Mouse (Mus musculus): Measurements from ENCODE around the gene Ngdn. TPM values are rescaled to one million over a fixed set of nuclear protein-coding genes. Genes with fewer than 3 reads are reported as not detected.

Ngdn gene
- polyA plus RNA-seq, 1 experiment from 2014 or later: 70.1 TPM

- peaks cover 26% of the 10 kb centered on the region; the same call in 1 of the 2 replicates for H3K36me3 ChIP-seq (ENCODE audit: control insufficient read depth, insufficient read depth, low read length)
- ATAC-seq (ENCODE audit: low read depth) (peak; percentile 69), DNase-seq (ENCODE audit: low spot score) (peak; percentile 81)
- 2% methylated on average over 27 of the region's 27 CpGs for WGBS
- H3K9me3 ChIP-seq (ENCODE audit: control insufficient read depth, low read length): no peaks in the 10 kb centered on the region
- H3K4me2 ChIP-seq (ENCODE audit: low read depth, low read length): peak overlapping the region; percentile 78
- H3K4me1 ChIP-seq (ENCODE audit: control insufficient read depth, insufficient read depth, low read length): no peaks in the 10 kb centered on the region
- H3K9ac ChIP-seq (ENCODE audit: low read depth, low read length): peak overlapping the region; percentile 80
- no peaks in the 10 kb centered on the region for H3K27me3 ChIP-seq (replicated peaks; ENCODE audit: control insufficient read depth, insufficient read depth, low read length)
- peak overlapping the region; percentile 96 for H3K27ac ChIP-seq (replicated peaks; ENCODE audit: low read depth, low read length)
- H3K4me3 ChIP-seq (ENCODE audit: low read depth, low read length): peak overlapping the region; percentile 54
Measured at GRCm38 (mm10) chr14:55014591-55014990, 663 bp upstream of the Ngdn start.

GRCm38 (mm10) chr14:55015767-55016111, 485 bp downstream of the Ngdn start:
- peak overlapping the region; percentile 50; the same call in 1 of the 2 replicates for H3K27ac ChIP-seq (replicated peaks; ENCODE audit: low read depth, low read length)
- H3K36me3 ChIP-seq (ENCODE audit: control insufficient read depth, insufficient read depth, low read length): peaks cover 37% of the 10 kb centered on the region
- ATAC-seq (ENCODE audit: low read depth): 0 out of 2 replicates have a peak, but pooled peaks have one; percentile 7
- H3K4me2 ChIP-seq (ENCODE audit: low read depth, low read length): peak overlapping the region; percentile 69
- no peaks in the 10 kb centered on the region for H3K27me3 ChIP-seq (replicated peaks; ENCODE audit: control insufficient read depth, insufficient read depth, low read length)
- H3K9ac ChIP-seq (ENCODE audit: low read depth, low read length): peak overlapping the region; percentile 71
- DNase-seq (ENCODE audit: low spot score): no peak
- WGBS: under 1% methylated on average over 17 of the region's 17 CpGs
- H3K4me3 ChIP-seq (ENCODE audit: low read depth, low read length): peak overlapping the region; percentile 58
- no peaks in the 10 kb centered on the region for H3K4me1 ChIP-seq (ENCODE audit: control insufficient read depth, insufficient read depth, low read length)
- H3K9me3 ChIP-seq (ENCODE audit: control insufficient read depth, low read length): no peaks in the 10 kb centered on the region

GRCm38 (mm10) chr14:55016876-55017275, 1.6 kb downstream of the Ngdn start:
- DNase-seq (ENCODE audit: low spot score) (no peak), ATAC-seq (ENCODE audit: low read depth) (no peak)
- Histone ChIP-seq H3K36me3 (ENCODE audit: control insufficient read depth, insufficient read depth, low read length) (peaks cover 48% of the 10 kb centered on the region), H3K9ac (ENCODE audit: low read depth, low read length) (no peak overlapping the region), H3K9me3 (ENCODE audit: control insufficient read depth, low read length) (no peaks in the 10 kb centered on the region), H3K4me3 (ENCODE audit: low read depth, low read length) (no peak overlapping the region), H3K27ac (replicated peaks; ENCODE audit: low read depth, low read length) (no peak overlapping the region), H3K4me2 (ENCODE audit: low read depth, low read length) (no peak overlapping the region), H3K27me3 (replicated peaks; ENCODE audit: control insufficient read depth, insufficient read depth, low read length) (no peaks in the 10 kb centered on the region), H3K4me1 (ENCODE audit: control insufficient read depth, insufficient read depth, low read length) (no peaks in the 10 kb centered on the region)
- 92% methylated on average over 16 of the region's 16 CpGs for WGBS

GRCm38 (mm10) chr14:55020394-55020793, 5.1 kb downstream of the Ngdn start:
- Histone ChIP-seq H3K27me3 (replicated peaks; ENCODE audit: control insufficient read depth, insufficient read depth, low read length) (no peaks in the 10 kb centered on the region), H3K36me3 (ENCODE audit: control insufficient read depth, insufficient read depth, low read length) (peaks cover 83% of the 10 kb centered on the region), H3K4me2 (ENCODE audit: low read depth, low read length) (no peak overlapping the region), H3K4me1 (ENCODE audit: control insufficient read depth, insufficient read depth, low read length) (no peaks in the 10 kb centered on the region), H3K9me3 (ENCODE audit: control insufficient read depth, low read length) (no peaks in the 10 kb centered on the region), H3K27ac (replicated peaks; ENCODE audit: low read depth, low read length) (no peak overlapping the region), H3K9ac (ENCODE audit: low read depth, low read length) (no peak overlapping the region), H3K4me3 (ENCODE audit: low read depth, low read length) (no peak overlapping the region)
- WGBS: 87% methylated on average over 9 of the region's 9 CpGs
- DNase-seq (ENCODE audit: low spot score): no peak
- no peak for ATAC-seq (ENCODE audit: low read depth)

GRCm38 (mm10) chr14:55023011-55023410, 7.8 kb downstream of the Ngdn start:
- H3K36me3 ChIP-seq (ENCODE audit: control insufficient read depth, insufficient read depth, low read length): peaks cover 76% of the 10 kb centered on the region
- WGBS: 91% methylated on average over 15 of the region's 15 CpGs
- no peaks in the 10 kb centered on the region for H3K9me3 ChIP-seq (ENCODE audit: control insufficient read depth, low read length)
- no peak overlapping the region for H3K27ac ChIP-seq (replicated peaks; ENCODE audit: low read depth, low read length)
- H3K4me2 ChIP-seq (ENCODE audit: low read depth, low read length): no peak overlapping the region
- no peaks in the 10 kb centered on the region for H3K27me3 ChIP-seq (replicated peaks; ENCODE audit: control insufficient read depth, insufficient read depth, low read length)
- H3K9ac ChIP-seq (ENCODE audit: low read depth, low read length): no peak overlapping the region
- H3K4me3 ChIP-seq (ENCODE audit: low read depth, low read length): no peak overlapping the region
- no peaks in the 10 kb centered on the region for H3K4me1 ChIP-seq (ENCODE audit: control insufficient read depth, insufficient read depth, low read length)
- DNase-seq (ENCODE audit: low spot score) (no peak), ATAC-seq (ENCODE audit: low read depth) (no peak)

- peaks cover 64% of the 10 kb centered on the region for H3K36me3 ChIP-seq (ENCODE audit: control insufficient read depth, insufficient read depth, low read length)
- no peak overlapping the region for H3K27ac ChIP-seq (replicated peaks; ENCODE audit: low read depth, low read length)
- no peaks in the 10 kb centered on the region for H3K27me3 ChIP-seq (replicated peaks; ENCODE audit: control insufficient read depth, insufficient read depth, low read length)
- H3K4me2 ChIP-seq (ENCODE audit: low read depth, low read length): no peak overlapping the region
- DNase-seq (ENCODE audit: low spot score) (peak; percentile 62), ATAC-seq (ENCODE audit: low read depth) (no peak)
- H3K9me3 ChIP-seq (ENCODE audit: control insufficient read depth, low read length): no peaks in the 10 kb centered on the region
- no peak overlapping the region for H3K4me3 ChIP-seq (ENCODE audit: low read depth, low read length)
- 61% methylated on average over 7 of the region's 7 CpGs for whole genome bisulfite sequencing
- H3K4me1 ChIP-seq (ENCODE audit: control insufficient read depth, insufficient read depth, low read length): peaks cover 6% of the 10 kb centered on the region; the same call in 1 of the 2 replicates
- H3K9ac ChIP-seq (ENCODE audit: low read depth, low read length): no peak overlapping the region
Measured at GRCm38 (mm10) chr14:55024236-55024635, 9.0 kb downstream of the Ngdn start.

GRCm38 (mm10) chr14:55025527-55025926, 10.3 kb downstream of the Ngdn start:
- no peak overlapping the region for H3K4me2 ChIP-seq (ENCODE audit: low read depth, low read length)
- no peak overlapping the region for H3K27ac ChIP-seq (replicated peaks; ENCODE audit: low read depth, low read length)
- H3K9me3 ChIP-seq (ENCODE audit: control insufficient read depth, low read length): no peaks in the 10 kb centered on the region
- H3K4me3 ChIP-seq (ENCODE audit: low read depth, low read length): no peak overlapping the region
- WGBS: 75% methylated on average over 5 of the region's 5 CpGs
- H3K9ac ChIP-seq (ENCODE audit: low read depth, low read length): no peak overlapping the region
- H3K36me3 ChIP-seq (ENCODE audit: control insufficient read depth, insufficient read depth, low read length): peaks cover 53% of the 10 kb centered on the region
- DNase-seq (ENCODE audit: low spot score): no peak
- no peaks in the 10 kb centered on the region for H3K27me3 ChIP-seq (replicated peaks; ENCODE audit: control insufficient read depth, insufficient read depth, low read length)
- peaks cover 6% of the 10 kb centered on the region; the same call in 1 of the 2 replicates for H3K4me1 ChIP-seq (ENCODE audit: control insufficient read depth, insufficient read depth, low read length)
- no peak for ATAC-seq (ENCODE audit: low read depth)

GRCm38 (mm10) chr14:55027251-55027650, 12.0 kb downstream of the Ngdn start:
- H3K27me3 ChIP-seq (replicated peaks; ENCODE audit: control insufficient read depth, insufficient read depth, low read length): no peaks in the 10 kb centered on the region
- H3K9ac ChIP-seq (ENCODE audit: low read depth, low read length): no peak overlapping the region
- no peak overlapping the region for H3K4me2 ChIP-seq (ENCODE audit: low read depth, low read length)
- DNase-seq (ENCODE audit: low spot score): peak; percentile 26
- H3K27ac ChIP-seq (replicated peaks; ENCODE audit: low read depth, low read length): no peak overlapping the region
- no peak; the same call in 1 of the 2 replicates for ATAC-seq (ENCODE audit: low read depth)
- 24% methylated on average over 5 of the region's 5 CpGs for WGBS
- H3K4me3 ChIP-seq (ENCODE audit: low read depth, low read length): no peak overlapping the region
- no peaks in the 10 kb centered on the region for H3K9me3 ChIP-seq (ENCODE audit: control insufficient read depth, low read length)
- peaks cover 6% of the 10 kb centered on the region; the same call in 1 of the 2 replicates for H3K4me1 ChIP-seq (ENCODE audit: control insufficient read depth, insufficient read depth, low read length)
- H3K36me3 ChIP-seq (ENCODE audit: control insufficient read depth, insufficient read depth, low read length): peaks cover 35% of the 10 kb centered on the region

- H3K27me3 ChIP-seq (replicated peaks; ENCODE audit: control insufficient read depth, insufficient read depth, low read length): no peaks in the 10 kb centered on the region
- peaks cover 6% of the 10 kb centered on the region; the same call in 1 of the 2 replicates for H3K4me1 ChIP-seq (ENCODE audit: control insufficient read depth, insufficient read depth, low read length)
- H3K4me2 ChIP-seq (ENCODE audit: low read depth, low read length): no peak overlapping the region
- DNase-seq (ENCODE audit: low spot score): peak; percentile 10
- H3K9me3 ChIP-seq (ENCODE audit: control insufficient read depth, low read length): no peaks in the 10 kb centered on the region
- whole genome bisulfite sequencing: 13% methylated on average over 6 of the region's 6 CpGs
- ATAC-seq (ENCODE audit: low read depth): no peak
- H3K9ac ChIP-seq (ENCODE audit: low read depth, low read length): no peak overlapping the region
- H3K4me3 ChIP-seq (ENCODE audit: low read depth, low read length): no peak overlapping the region
- no peak overlapping the region for H3K27ac ChIP-seq (replicated peaks; ENCODE audit: low read depth, low read length)
- peaks cover 31% of the 10 kb centered on the region for H3K36me3 ChIP-seq (ENCODE audit: control insufficient read depth, insufficient read depth, low read length)
Measured at GRCm38 (mm10) chr14:55027653-55028052, 12.4 kb downstream of the Ngdn start.
